Mouse (Mus musculus) ovary, postnatal 36 days (tissue): ENCODE results near the gene Sf3a2.

ENCODE experiments used
- DNase-seq: peaks from one replicate; pipeline ENCODE4 v3.0.0; 2022; ENCODE audit warnings: low spot score, mixed read lengths

Sf3a2 gene

DNA sequence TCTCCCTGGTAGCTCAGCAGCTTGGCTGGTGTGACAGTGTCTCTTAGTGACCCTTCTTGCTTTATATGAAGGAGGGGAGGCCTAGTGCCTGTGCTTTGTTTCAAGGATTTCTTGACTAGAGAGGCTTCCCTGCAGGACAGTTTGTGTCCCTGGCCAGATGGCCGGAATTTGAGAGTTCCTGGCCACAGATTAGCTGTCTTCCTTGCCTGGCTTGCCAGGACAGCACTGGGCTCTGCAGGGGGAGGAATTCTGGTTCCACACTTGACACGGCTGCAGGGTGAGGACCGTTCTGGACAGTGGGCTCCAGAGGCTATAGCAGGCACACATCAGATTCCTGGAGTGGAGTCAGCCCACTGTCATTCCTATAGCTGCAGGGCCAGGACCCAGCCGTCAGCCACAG, 22.3 kb upstream of the Sf3a2 start:
- no peak for DNase-seq

- no peak for DNase-seq
Measured at GRCm38 (mm10) chr10:80776358-80776869, 21.6 kb upstream of the Sf3a2 start.

DNA sequence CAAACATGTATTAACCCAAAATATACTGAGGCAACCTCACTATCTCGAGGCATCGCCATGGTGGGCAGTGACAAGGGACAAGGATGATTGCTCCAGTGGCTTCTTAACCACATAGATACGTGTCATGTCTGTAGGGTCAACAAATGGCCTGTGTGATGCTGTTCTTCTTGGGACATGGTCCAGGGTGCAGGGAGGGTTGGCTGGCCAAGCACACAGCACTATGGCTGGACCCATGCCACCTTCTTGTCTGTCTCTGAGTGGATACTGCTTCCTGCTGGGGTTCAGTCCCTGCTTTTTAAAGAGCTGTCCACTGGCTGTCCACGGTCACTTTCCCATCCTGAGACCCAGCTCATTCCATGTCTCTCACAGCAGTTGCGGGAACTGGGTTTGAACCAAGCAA, 20.9 kb upstream of the Sf3a2 start:
- no peak for DNase-seq

DNA sequence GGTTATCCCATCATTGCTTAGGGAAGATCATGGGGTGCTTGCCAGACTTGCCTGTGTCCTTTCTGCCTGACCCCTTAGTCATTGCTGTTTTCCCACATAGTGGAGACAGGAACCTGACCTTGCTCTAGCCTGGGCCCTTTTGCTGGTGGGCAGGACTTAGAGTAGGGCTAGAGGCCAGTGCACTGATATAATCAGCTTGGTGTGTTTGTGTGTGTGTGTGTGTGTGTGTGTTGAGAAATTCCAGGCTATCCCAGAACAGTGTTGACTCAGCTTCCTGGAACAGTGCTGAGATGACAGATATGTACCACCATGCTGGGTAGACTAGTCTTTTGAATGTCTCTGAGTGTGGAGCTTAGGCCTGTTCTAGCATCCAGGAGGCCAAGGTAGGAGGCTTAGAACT, 18.4 kb upstream of the Sf3a2 start:
- DNase-seq: no peak

DNA sequence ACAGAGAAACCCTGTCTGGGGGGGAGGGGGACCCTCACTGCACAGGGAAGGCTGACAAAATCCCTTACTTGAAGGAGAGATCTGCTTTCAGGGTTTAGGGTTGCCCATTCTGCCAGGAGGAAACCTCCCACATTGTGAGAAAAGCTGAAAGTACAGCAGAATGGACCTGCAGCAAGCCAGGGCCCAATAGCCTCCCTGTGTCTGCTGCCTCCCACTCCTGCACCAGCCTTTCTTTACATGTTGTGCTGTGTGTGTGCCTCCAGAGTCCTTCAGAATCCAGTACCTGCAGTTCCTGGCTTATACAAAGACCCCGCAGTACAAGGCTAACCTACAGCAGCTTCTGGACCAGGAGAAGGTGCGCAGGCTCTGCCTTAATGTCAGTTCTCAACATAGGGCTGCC, 13.7 kb upstream of the Sf3a2 start:
- no peak for DNase-seq

GRCm38 (mm10) chr10:80784871-80785270, 13.1 kb upstream of the Sf3a2 start:
- no peak for DNase-seq

GRCm38 (mm10) chr10:80785963-80786362, 12.0 kb upstream of the Sf3a2 start:
- DNase-seq: no peak

DNA sequence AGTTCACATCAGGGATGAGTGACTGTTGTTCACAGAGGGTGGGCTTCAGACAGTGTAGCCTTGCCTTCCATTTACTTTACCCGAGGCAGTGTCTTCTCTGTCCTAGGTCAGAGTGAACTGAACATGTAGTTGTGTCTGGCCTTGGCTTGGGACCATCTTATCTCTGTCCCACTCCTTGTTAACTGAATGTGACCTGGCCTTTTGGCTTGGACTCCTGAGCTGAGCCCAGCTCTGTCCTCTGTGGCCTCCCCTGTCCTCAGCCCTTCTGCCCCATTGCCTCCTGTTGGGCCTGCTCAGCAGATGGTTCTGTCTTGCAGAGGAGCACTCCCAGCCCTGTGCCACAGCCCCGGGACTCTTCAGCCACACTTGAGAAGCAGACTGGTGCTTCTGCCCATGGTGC, 10.5 kb upstream of the Sf3a2 start:
- no peak for DNase-seq

- no peak for DNase-seq
Measured at GRCm38 (mm10) chr10:80790761-80791404, 7.1 kb upstream of the Sf3a2 start.

DNA sequence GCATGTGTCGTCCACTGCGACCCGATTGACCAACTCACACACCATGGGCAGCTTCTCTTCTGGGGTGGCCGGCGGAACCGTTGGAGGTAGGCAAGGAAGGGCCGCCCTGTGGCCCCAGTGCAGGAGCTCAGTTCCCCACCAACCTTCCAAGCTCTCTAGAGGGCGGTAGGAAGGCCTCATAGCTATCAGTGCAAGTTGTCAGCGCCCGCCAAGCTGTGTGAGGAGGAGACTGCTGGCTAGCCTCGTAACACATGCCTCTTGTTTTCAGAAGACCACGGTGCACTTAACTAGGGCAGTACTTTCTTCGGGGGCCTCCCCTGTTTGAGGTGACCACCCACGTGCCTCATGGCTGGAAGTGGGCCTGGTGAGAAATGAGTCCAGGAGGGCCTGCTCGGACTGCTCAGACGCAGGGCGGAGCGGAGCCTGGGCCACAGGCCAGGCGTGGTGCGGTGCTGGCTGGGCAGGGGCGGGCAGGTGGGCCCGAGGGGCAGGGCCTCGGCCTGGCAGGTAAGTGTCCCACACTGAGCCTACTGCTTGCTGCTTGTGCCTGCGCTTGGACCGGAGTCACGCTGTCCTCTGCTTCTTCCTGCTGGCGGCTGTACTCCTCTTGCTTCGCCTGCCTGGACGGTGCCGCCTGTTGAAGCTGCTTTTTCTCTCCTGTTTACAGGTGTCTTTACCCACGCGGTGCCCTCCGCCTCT, 6.4 kb upstream of the Sf3a2 start:
- DNase-seq: no peak

GRCm38 (mm10) chr10:80792175-80793032, 5.6 kb upstream of the Sf3a2 start:
- DNase-seq: peak; percentile 53

DNA sequence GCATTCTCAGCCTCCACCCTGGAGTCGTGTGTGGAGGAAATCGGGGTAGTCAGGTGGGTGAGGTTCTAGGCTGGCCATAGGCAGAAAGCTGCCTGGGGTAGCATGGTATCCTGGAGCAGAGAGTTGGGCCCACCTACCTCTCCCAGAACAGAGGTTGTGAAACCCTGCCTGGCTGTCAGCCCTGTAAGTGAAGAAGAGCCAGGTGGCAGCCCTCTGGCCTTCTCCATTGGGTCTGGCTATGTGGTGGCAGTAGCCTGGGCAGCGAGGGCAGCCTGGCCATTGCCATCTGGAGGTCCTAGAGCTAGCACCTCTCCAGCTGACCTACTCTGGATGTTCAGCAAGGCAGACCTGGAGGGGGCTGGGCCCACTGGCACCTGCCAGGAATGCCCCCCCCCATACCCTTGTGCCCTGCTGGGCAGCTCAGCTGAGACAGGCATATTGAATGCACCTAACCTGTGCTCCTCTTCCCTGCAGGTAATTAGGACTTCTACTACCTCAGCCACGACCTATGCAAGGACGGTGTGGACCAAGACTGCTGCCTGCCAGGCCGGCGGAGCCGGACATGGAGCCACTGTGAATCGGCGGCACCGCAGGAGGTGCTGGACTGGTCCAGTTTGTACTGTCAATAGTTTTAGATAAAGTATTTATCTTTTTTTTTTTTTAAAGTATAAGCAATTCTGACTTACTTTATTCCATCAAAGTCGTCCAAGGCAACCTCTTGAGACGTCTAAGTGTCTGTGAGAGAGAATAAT, 4.8 kb upstream of the Sf3a2 start:
- no peak for DNase-seq

DNA sequence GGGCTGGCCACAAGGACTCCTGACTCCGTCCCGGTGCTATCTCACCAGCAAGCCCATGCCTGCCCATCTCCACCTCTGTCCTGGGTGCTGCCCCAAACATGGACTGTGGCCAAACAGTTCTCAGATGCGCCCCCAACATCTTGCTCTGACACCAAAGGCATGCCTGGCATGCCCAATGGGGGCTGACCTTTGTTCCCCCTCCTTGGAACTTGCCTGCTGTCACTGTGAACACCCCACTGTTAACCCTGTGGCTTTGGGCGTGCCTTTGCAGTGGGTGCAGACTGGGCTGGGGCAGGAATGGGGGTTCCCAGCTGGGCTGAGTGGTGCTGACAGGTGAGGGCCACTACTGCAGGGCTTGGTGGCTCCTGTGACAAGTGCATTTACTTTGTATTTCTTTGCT, 4.2 kb upstream of the Sf3a2 start:
- DNase-seq: no peak

DNA sequence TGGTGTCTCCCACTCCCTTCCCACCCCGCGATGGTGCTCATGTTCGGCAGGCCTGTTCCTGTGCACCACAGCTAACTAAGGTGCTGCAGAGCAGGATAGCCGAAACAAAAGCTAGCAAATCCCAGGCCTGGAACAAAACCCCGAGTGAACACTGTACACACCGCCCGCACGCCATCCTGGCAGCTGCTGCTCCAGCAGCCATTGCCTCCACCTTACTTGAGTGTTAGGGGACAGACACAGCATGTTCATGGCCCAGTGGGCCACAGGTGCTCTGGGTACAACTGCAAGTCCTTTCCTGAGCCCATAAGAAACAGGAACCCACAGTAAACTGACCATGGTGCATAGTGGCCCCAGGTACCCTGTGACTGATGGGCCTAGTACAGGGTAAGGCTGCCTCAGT, 3.2 kb upstream of the Sf3a2 start:
- no peak for DNase-seq

DNA sequence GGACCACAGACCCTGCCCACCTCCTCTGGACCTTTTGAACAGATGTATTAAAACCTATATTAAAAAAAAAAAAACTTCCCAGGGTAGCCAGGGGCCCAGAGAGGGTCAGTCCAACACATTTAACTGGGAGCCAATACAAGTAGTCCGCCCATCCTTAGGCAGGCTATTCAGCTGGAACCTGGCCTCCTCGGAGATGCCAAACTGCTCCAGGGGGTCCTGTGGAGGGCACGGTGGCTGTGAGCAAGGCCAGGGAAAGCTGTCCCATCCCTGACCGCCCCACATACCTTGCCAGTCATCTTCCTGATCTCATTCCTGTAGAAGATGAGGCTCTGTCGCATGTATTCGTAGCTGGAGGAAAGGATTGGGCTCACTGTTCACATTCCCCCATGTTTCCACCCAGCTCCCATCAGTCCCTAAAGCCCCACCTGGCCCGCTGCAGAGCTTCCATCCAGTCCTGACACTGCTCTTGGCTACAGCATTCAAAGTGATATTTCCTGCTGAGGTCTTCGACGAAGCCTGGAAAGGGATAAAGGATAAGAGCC, 1.6 kb upstream of the Sf3a2 start:
- DNase-seq: no peak

- DNase-seq: no peak
Measured at GRCm38 (mm10) chr10:80797186-80798149, 530 bp upstream of the Sf3a2 start.

DNA sequence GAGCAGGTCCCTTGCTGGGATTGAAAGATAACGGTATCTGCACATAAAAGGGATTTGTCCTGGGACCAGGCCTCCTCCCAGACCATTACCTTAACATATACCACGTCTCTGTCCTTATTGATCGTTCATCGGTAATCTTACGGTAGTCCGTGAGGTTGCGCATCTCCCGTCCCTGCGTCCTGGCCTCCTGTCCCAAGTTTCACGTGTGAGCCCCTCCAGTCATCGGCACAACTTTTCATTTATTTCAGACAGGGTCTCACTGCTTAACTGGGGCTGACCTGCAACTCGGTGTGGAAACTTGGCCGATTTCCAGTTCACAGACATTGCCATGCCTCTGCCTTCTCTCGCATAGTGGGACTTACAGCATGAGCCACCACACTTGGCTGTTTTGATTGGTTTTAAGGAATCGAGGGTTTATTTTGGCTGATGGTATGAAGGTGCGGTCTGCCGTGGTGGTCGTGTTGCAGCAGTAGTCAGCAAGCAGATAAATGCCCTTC, 1.1 kb downstream of the Sf3a2 start:
- DNase-seq: no peak

GRCm38 (mm10) chr10:80802204-80802912, 4.4 kb downstream of the Sf3a2 start:
- DNase-seq: no peak

DNA sequence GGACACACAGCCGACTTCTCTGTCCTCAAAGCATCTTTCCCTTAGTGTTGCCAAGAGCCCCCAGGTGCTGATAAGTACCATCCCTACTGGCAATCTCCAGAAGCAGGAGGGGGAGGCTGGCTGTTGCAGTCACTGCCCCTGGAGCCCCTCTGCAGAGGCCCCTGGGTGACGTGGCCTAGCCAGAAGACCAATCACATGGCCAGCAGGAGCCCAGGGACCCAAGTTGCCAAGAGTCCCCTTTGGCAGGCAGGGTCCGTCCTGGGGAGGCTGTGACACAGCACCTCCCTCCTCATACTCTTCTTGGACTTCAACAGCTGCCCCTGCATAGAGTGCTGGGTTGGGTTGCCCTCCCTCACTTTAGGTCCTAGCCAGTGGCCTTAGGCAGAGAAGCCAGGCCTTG, 5.0 kb downstream of the Sf3a2 start:
- DNase-seq: no peak

DNA sequence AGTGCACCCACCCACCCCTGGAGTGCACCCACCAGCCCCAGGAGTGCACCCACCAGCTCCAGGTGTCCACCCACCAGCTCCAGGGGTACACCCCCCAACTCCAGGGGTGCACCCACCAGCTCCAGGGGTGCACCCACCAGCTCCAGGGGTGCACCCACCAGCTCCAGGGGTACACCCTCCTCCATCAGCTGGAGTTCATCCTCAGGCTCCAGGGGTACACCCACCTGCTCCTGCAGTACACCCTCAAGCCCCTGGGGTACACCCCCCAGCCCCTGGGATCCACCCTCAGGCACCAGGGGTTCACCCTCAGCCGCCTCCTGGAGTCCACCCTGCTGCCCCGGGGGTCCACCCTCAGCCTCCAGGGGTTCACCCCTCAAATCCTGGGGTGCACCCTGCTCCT, 6.3 kb downstream of the Sf3a2 start:
- DNase-seq: no peak
